Mouse (Mus musculus): ENCODE measurements around the gene Psma3. TPM values are rescaled to one million over a fixed set of nuclear protein-coding genes. Genes with fewer than 3 reads are reported as not detected.

Psma3 gene
- polyA plus RNA-seq, 2 experiments: 245 to 594 TPM

DNA sequence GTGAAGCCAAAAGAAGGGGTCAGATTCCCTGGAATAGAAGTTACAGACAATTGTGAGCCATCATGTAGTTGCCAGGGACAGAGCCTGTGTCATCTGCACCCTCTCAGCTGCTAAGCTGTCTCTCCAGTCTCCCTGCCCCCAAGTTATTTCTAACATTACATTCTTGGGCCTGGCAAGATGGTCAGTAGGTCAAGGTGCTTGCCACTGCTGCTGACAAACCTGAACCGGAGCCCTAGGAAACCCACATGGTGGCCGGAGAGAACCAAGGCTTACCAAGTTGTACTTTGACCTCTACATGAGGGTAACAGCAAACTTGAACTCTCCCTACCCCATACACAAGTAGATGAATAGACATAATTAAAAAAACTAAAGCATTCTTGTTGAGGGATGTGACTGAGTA, 70.1 kb downstream of the Psma3 start:
- 90% methylated on average over 2 of the region's 2 CpGs for WGBS
- Histone ChIP-seq H3K4me2 (replicated peaks; ENCODE audit: low read depth, low read length, severe bottlenecking) (no peak overlapping the region), H3K4me1 (ENCODE audit: control insufficient read depth, insufficient read depth, low read length) (no peaks in the 10 kb centered on the region; the same call in 1 of the 2 replicates), H3K9me3 (ENCODE audit: control insufficient read depth, low read length) (no peaks in the 10 kb centered on the region), H3K27ac (replicated peaks; ENCODE audit: low read depth, low read length) (no peak overlapping the region), H3K4me3 (replicated peaks; ENCODE audit: low read length) (no peak overlapping the region), H3K9ac (ENCODE audit: low read depth, low read length, severe bottlenecking) (no peak overlapping the region), H3K36me3 (ENCODE audit: control insufficient read depth, insufficient read depth, low read length) (peaks cover 57% of the 10 kb centered on the region), H3K27me3 (ENCODE audit: control insufficient read depth, insufficient read depth, low read length) (no peaks in the 10 kb centered on the region)
- no peak for TF ChIP-seq POLR2A (IDR thresholded peaks at IDR 0.05; ENCODE audit: borderline replicate concordance, extremely low read depth, insufficient read depth, insufficient read length)
- ATAC-seq (ENCODE audit: low FRiP score, low read depth) (no peak), DNase-seq (ENCODE audit: low spot score) (no peak)

Other genes with a start within 250 kb of the Psma3 start
- 48.6 and 49.8 TPM in 2 replicates for gene Frmd6, start 149.1 kb upstream of the Psma3 start, polyA plus RNA-seq (2012; rRNA removed)
- gene Frmd6, start 149.1 kb upstream of the Psma3 start, polyA plus RNA-seq (2014; fragmentation: Nextera tagmentation; extraction: Ambion mirVana): 64.9 and 67.1 TPM in 2 replicates
- gene Actr10, start 36.8 kb upstream of the Psma3 start, polyA plus RNA-seq (2012; rRNA removed): 91.3 and 91.6 TPM in 2 replicates
- gene Actr10, start 36.8 kb upstream of the Psma3 start, polyA plus RNA-seq (2014; fragmentation: Nextera tagmentation; extraction: Ambion mirVana): 257 and 264 TPM in 2 replicates
- gene Arid4a, start 41.4 kb downstream of the Psma3 start, polyA plus RNA-seq (2012; rRNA removed): 7.3 and 11.7 TPM in 2 replicates
- gene Arid4a, start 41.4 kb downstream of the Psma3 start, polyA plus RNA-seq (2014; fragmentation: Nextera tagmentation; extraction: Ambion mirVana): 32.2 and 40.8 TPM in 2 replicates
- gene Tomm20l, start 136.8 kb downstream of the Psma3 start, polyA plus RNA-seq (2012; rRNA removed): not detected in 2 replicates
- not detected in 2 replicates for gene Tomm20l, start 136.8 kb downstream of the Psma3 start, polyA plus RNA-seq (2014; fragmentation: Nextera tagmentation; extraction: Ambion mirVana)
- 39.1 and 53.6 TPM in 2 replicates for gene Timm9, start 162.1 kb downstream of the Psma3 start, polyA plus RNA-seq (2012; rRNA removed)
- gene Timm9, start 162.1 kb downstream of the Psma3 start, polyA plus RNA-seq (2014; fragmentation: Nextera tagmentation; extraction: Ambion mirVana): 73.3 and 74.3 TPM in 2 replicates
- 8.5 and 9.5 TPM in 2 replicates for gene 2700049A03Rik, start 162.2 kb downstream of the Psma3 start, polyA plus RNA-seq (2012; rRNA removed)
- gene 2700049A03Rik, start 162.2 kb downstream of the Psma3 start, polyA plus RNA-seq (2014; fragmentation: Nextera tagmentation; extraction: Ambion mirVana): 12.5 and 18.8 TPM in 2 replicates

Measured in limb, embryonic 14.5 days (tissue).